Mouse (Mus musculus): ENCODE results near the gene Fam117b. TPM values are rescaled to one million over a fixed set of nuclear protein-coding genes. Genes with fewer than 3 reads are reported as not detected.

The Fam117b gene
- total and polyA plus RNA-seq, 3 experiments, result 11.2 to 15.5 TPM; not detected in 1

Other genes starting within 250 kb of the Fam117b start
- gene Sumo1, start 242.2 kb upstream of the Fam117b start, total RNA-seq (2012; rRNA removed), result 129 and 143 TPM in 2 replicates
- 100 to 1,000 TPM in 1 of 2 experiments, not detected in 1; 131 TPM for gene Sumo1, start 242.2 kb upstream of the Fam117b start, polyA plus RNA-seq (2012; ENCODE audit: insufficient read depth in 1 of 2, insufficient read length in 2 of 2, low read depth in 1 of 2, low replicate concordance in 2 of 2, missing spikeins in 1 of 2)
- gene Nop58, start 228.0 kb upstream of the Fam117b start, total RNA-seq (2012; rRNA removed), result 513 and 590 TPM in 2 replicates
- gene Nop58, start 228.0 kb upstream of the Fam117b start, polyA plus RNA-seq (2012; ENCODE audit: insufficient read depth in 1 of 2, insufficient read length in 2 of 2, low read depth in 1 of 2, low replicate concordance in 2 of 2, missing spikeins in 1 of 2), result 1,000 to 10,000 TPM in 1 of 2 experiments, 100 to 1,000 TPM in 1; 474 to 1,828 TPM
- 2.3 and 2.6 TPM in 2 replicates for gene Bmpr2, start 149.6 kb upstream of the Fam117b start, total RNA-seq (2012; rRNA removed)
- gene Bmpr2, start 149.6 kb upstream of the Fam117b start, polyA plus RNA-seq (2012; ENCODE audit: insufficient read depth in 1 of 2, insufficient read length in 2 of 2, low read depth in 1 of 2, low replicate concordance in 2 of 2, missing spikeins in 1 of 2), result 10 to 100 TPM in 1 of 2 experiments, 1 to 10 TPM in 1; 3.1 to 18.6 TPM
- gene Ica1l, start 130.2 kb downstream of the Fam117b start, total RNA-seq (2012; rRNA removed), result 4.9 and 6.1 TPM in 2 replicates
- 1 to 10 TPM in 1 of 2 experiments, not detected in 1; 6.2 TPM for gene Ica1l, start 130.2 kb downstream of the Fam117b start, polyA plus RNA-seq (2012; ENCODE audit: insufficient read depth in 1 of 2, insufficient read length in 2 of 2, low read depth in 1 of 2, low replicate concordance in 2 of 2, missing spikeins in 1 of 2)
- gene Carf, start 185.2 kb downstream of the Fam117b start, total RNA-seq (2012; rRNA removed), result 3.7 and 3.9 TPM in 2 replicates
- gene Carf, start 185.2 kb downstream of the Fam117b start, polyA plus RNA-seq (2012; ENCODE audit: insufficient read depth in 1 of 2, insufficient read length in 2 of 2, low read depth in 1 of 2, low replicate concordance in 2 of 2, missing spikeins in 1 of 2), result 1 to 10 TPM in 1 of 2 experiments, not detected in 1; 6.1 TPM
- 94.4 and 99.1 TPM in 2 replicates for gene Wdr12, start 185.6 kb downstream of the Fam117b start, total RNA-seq (2012; rRNA removed)
- 100 to 1,000 TPM in 1 of 2 experiments, 10 to 100 TPM in 1; 82.7 to 420 TPM for gene Wdr12, start 185.6 kb downstream of the Fam117b start, polyA plus RNA-seq (2012; ENCODE audit: insufficient read depth in 1 of 2, insufficient read length in 2 of 2, low read depth in 1 of 2, low replicate concordance in 2 of 2, missing spikeins in 1 of 2)